Mouse (Mus musculus) lung, adult 2 months (tissue): ENCODE measurements around the gene Pacsin1. TPM values are rescaled to one million over a fixed set of nuclear protein-coding genes. Genes with fewer than 3 reads are reported as not detected.

Experiments
- DNase-seq: peaks from one replicate; pipeline ENCODE4 v3.0.0; 2022
- H3K4me1 ChIP-seq: fragments of 200-500 bp; 2 replicates; pipeline ENCODE4 v1.6.1; 2011; ENCODE audit warnings: low read length; ENCODE audit not compliant: control insufficient read depth, insufficient read depth
- H3K4me3 ChIP-seq: fragments of 200-500 bp; replicated peaks from 2 replicates; pipeline ENCODE3; 2011; ENCODE audit warnings: low read depth, mild to moderate bottlenecking, control low read depth, low read length; ENCODE audit errors: extremely low read depth
- CTCF ChIP-seq: fragments of 200-500 bp; IDR thresholded peaks from 2 replicates; pipeline ENCODE4 v1.5.1; 2011; ENCODE audit warnings: mild to moderate bottlenecking, low read length, control low read depth; ENCODE audit not compliant: insufficient read depth
- POLR2A ChIP-seq: fragments of 200-500 bp; IDR thresholded peaks from 2 replicates; pipeline ENCODE4 v1.6.1; 2011; ENCODE audit warnings: low read depth, mild to moderate bottlenecking, control low read depth, low read length, borderline replicate concordance; ENCODE audit errors: extremely low read depth
- WGBS: fragments of 180-500 bp; shearing (Covaris S2); methylation state at CpG from one replicate; pipeline ENCODE4 v1.1.7; 2018; 5-methylcytosine and 5-hydroxymethylcytosine counted together
- polyA plus RNA-seq: library from polyadenylated mRNA; depleted of rRNA; stranded (reverse); fragments of >200 nt; gene quantifications from 2 replicates; pipeline ENCODE4 v1.2.3, GENCODE M21; 2012

Pacsin1 gene
- polyA plus RNA-seq, 1 experiment, result 1.0 TPM

GRCm38 (mm10) chr17:27720326-27720725 is 65.0 kb downstream of the Pacsin1 start:
- DNase-seq, result no peak
- no peak overlapping the region for H3K4me3 ChIP-seq
- 58% methylated on average over 9 of the region's 9 CpGs for WGBS
- TF ChIP-seq CTCF (no peak), POLR2A (no peak)
- no peaks in the 10 kb centered on the region for H3K4me1 ChIP-seq

GRCm38 (mm10) chr17:27721125-27721664 is 65.9 kb downstream of the Pacsin1 start:
- Histone ChIP-seq H3K4me3 (no peak overlapping the region), H3K4me1 (no peaks in the 10 kb centered on the region)
- no peak for DNase-seq
- TF ChIP-seq CTCF (no peak), POLR2A (no peak)
- WGBS, result 68% methylated on average over 9 of the region's 9 CpGs

- WGBS, result 46% methylated on average over 3 of the region's 3 CpGs
- no peak for TF ChIP-seq POLR2A
- no peak for TF ChIP-seq CTCF
- no peak for DNase-seq
- H3K4me3 ChIP-seq, result no peak overlapping the region
- H3K4me1 ChIP-seq, result no peaks in the 10 kb centered on the region
Measured at GRCm38 (mm10) chr17:27724327-27724726, 69.0 kb downstream of the Pacsin1 start.

GRCm38 (mm10) chr17:27725011-27725410 is 69.7 kb downstream of the Pacsin1 start:
- no peaks in the 10 kb centered on the region for H3K4me1 ChIP-seq
- H3K4me3 ChIP-seq, result no peak overlapping the region
- no peak for TF ChIP-seq POLR2A
- no peak for TF ChIP-seq CTCF
- WGBS, result 30% methylated on average over 10 of the region's 10 CpGs
- no peak for DNase-seq

- no peak overlapping the region for H3K4me3 ChIP-seq
- WGBS, result 29% methylated on average over 10 of the region's 10 CpGs
- no peak for DNase-seq
- TF ChIP-seq CTCF (no peak), POLR2A (no peak)
- H3K4me1 ChIP-seq, result no peaks in the 10 kb centered on the region
Measured at GRCm38 (mm10) chr17:27725412-27725811, 70.1 kb downstream of the Pacsin1 start.

GRCm38 (mm10) chr17:27726527-27726926 is 71.2 kb downstream of the Pacsin1 start:
- H3K4me1 ChIP-seq, result no peaks in the 10 kb centered on the region
- no peak for DNase-seq
- TF ChIP-seq CTCF (no peak), POLR2A (no peak)
- H3K4me3 ChIP-seq, result no peak overlapping the region
- 41% methylated on average over 7 of the region's 7 CpGs for WGBS

GRCm38 (mm10) chr17:27728770-27729169 is 73.5 kb downstream of the Pacsin1 start, which contains the start of gene Spdef:
Gene Spdef, minus strand, starts transcription at chr17:27728955.
- WGBS, result 57% methylated on average over 10 of the region's 10 CpGs
- Histone ChIP-seq H3K4me3 (peak within 1 kb of the TSS; percentile 29), H3K4me1 (no peaks in the 10 kb centered on the region)
- TF ChIP-seq POLR2A (no peak), CTCF (no peak)
- peak; percentile 28 for DNase-seq

GRCm38 (mm10) chr17:27732152-27732551 is 76.8 kb downstream of the Pacsin1 start:
- WGBS, result 47% methylated on average over 5 of the region's 5 CpGs
- no peaks in the 10 kb centered on the region for H3K4me1 ChIP-seq
- TF ChIP-seq POLR2A (no peak), CTCF (no peak)
- H3K4me3 ChIP-seq, result no peak overlapping the region
- no peak for DNase-seq

GRCm38 (mm10) chr17:27732694-27733093 is 77.4 kb downstream of the Pacsin1 start:
- 68% methylated on average over 3 of the region's 3 CpGs for WGBS
- no peak for TF ChIP-seq POLR2A
- Histone ChIP-seq H3K4me3 (no peak overlapping the region), H3K4me1 (no peaks in the 10 kb centered on the region)
- no peak for DNase-seq

- DNase-seq, result no peak
- no peak for TF ChIP-seq POLR2A
- no peak for TF ChIP-seq CTCF
- no peaks in the 10 kb centered on the region for H3K4me1 ChIP-seq
- H3K4me3 ChIP-seq, result no peak overlapping the region
- WGBS, result 22% methylated on average over 12 of the region's 13 CpGs
Measured at GRCm38 (mm10) chr17:27734344-27735073, 79.2 kb downstream of the Pacsin1 start.

GRCm38 (mm10) chr17:27740961-27741360 is 85.7 kb downstream of the Pacsin1 start:
- TF ChIP-seq CTCF (no peak), POLR2A (no peak)
- WGBS, result 87% methylated on average over 6 of the region's 6 CpGs
- Histone ChIP-seq H3K4me1 (no peaks in the 10 kb centered on the region), H3K4me3 (no peak overlapping the region)
- no peak for DNase-seq
